ENCODE assay signal across 21 mouse cellular contexts in the genomic region with DNA sequence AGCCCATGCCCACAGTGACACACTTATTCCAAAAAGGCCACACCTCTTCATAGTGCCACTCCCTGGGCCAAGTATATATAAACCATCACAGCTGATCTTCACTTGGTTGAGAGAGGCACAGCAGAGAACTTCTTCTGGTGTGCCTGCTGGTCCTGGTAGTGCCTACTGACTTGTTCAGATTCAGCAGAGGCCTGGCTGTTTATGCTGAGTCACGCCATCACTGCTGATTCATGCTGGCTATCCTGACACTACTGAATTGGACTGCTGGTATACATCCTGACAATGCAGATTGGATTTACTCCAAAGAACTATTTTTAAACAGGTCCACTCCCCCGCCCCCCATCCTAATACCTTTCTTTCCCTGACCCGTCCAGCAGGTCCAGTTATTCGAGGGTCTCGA. TPM values are rescaled to one million over a fixed set of nuclear protein-coding genes. Genes with fewer than 3 reads are reported as not detected.
DNase-seq lines count a peak whose midpoint lies in the region; ATAC-seq and TF ChIP-seq lines count a peak whose summit lies in the region.
"Had no signal": no experiment of that assay in that cellular context is flagged by ENCODE, and none has a peak within 500 bp of the region (broad histone marks: within the 10 kb centered on the region; RNA-seq: fewer than 3 reads in every experiment).

No protein-coding gene starts in this region.

- whole genome bisulfite sequencing in liver, embryonic 11.5 days: 89% methylated on average over 5 of the region's 5 CpGs
- WGBS in liver, postnatal 0 days (ENCODE audit: insufficient replicate concordance): 76% methylated on average over 5 of the region's 5 CpGs

- TF ChIP-seq CTCF in liver, postnatal 0 days (IDR thresholded peaks at IDR 0.05; ENCODE audit: low read depth): no peak
- TF ChIP-seq CTCF in left cerebral cortex, adult 2 months (IDR thresholded peaks at IDR 0.05): no peak

- TF ChIP-seq EP300 in liver, postnatal 0 days (IDR thresholded peaks at IDR 0.05; ENCODE audit: low read depth): no peak

- H3K9ac ChIP-seq in liver, embryonic 11.5 days (ENCODE audit: low read depth, low read length): no peak overlapping the region
- H3K9ac ChIP-seq in ES-E14 (ENCODE audit: insufficient read depth, low read depth, low read length, poor library complexity, severe bottlenecking): no peak overlapping the region
- no peak overlapping the region for H3K9ac ChIP-seq in liver, postnatal 0 days (replicated peaks)
- H3K9ac ChIP-seq: forebrain, embryonic 15.5 days; limb, embryonic 15.5 days; neural tube, embryonic 12.5 days had no signal

- no peak overlapping the region for H3K4me3 ChIP-seq in liver, embryonic 11.5 days (ENCODE audit: low read depth, low read length)
- no peak overlapping the region for H3K4me3 ChIP-seq in ES-E14 (ENCODE audit: insufficient read depth in 1 of 2, low read depth in 1 of 2, low read length in 2 of 2, poor library complexity in 1 of 2, severe bottlenecking in 1 of 2)
- H3K4me3 ChIP-seq in liver, postnatal 0 days (ENCODE audit: low read depth, low read length): no peak overlapping the region
- H3K4me3 ChIP-seq in left cerebral cortex, adult 2 months: no peak overlapping the region
- H3K4me3 ChIP-seq: embryonic facial prominence, embryonic 10.5 days; erythroblast, embryonic 14.5 days; forebrain, embryonic 15.5 days; limb, embryonic 15.5 days; neural tube, embryonic 12.5 days had no signal

- no peak overlapping the region for H3K27ac ChIP-seq in liver, embryonic 11.5 days (ENCODE audit: low read depth, low read length)
- H3K27ac ChIP-seq in ES-E14 (ENCODE audit: insufficient read depth, low read depth, low read length, poor library complexity, severe bottlenecking): no peak overlapping the region; the same call in 1 of the 2 replicates
- H3K27ac ChIP-seq in liver, postnatal 0 days (ENCODE audit: low read depth): no peak overlapping the region
- H3K27ac ChIP-seq in left cerebral cortex, adult 2 months: no peak overlapping the region
- H3K27ac ChIP-seq: embryonic facial prominence, embryonic 10.5 days; forebrain, embryonic 15.5 days; limb, embryonic 15.5 days; neural tube, embryonic 12.5 days had no signal

- in situ Hi-C loops in ES-E14 (cut with MboI; ENCODE audit: low sequenced_read_pairs in 2 of 2, unreplicated experiment in 2 of 2): no loop called here

- H3K4me1 ChIP-seq in liver, embryonic 11.5 days (replicated peaks; ENCODE audit: control insufficient read depth, insufficient read depth, low read length): no peaks in the 10 kb centered on the region
- 0 out of 4 replicates have a peak, but pooled peaks cover 0 to under 1% of the 10 kb centered on the region in 2 experiments for H3K4me1 ChIP-seq in ES-E14 (ENCODE audit: control insufficient read depth in 2 of 2, insufficient read depth in 2 of 2, low read length in 2 of 2, poor library complexity in 1 of 2)
- H3K4me1 ChIP-seq in liver, postnatal 0 days (ENCODE audit: insufficient read depth): no peaks in the 10 kb centered on the region
- H3K4me1 ChIP-seq: embryonic facial prominence, embryonic 10.5 days; forebrain, embryonic 15.5 days; limb, embryonic 15.5 days; neural tube, embryonic 12.5 days had no signal

- intact Hi-C loops in left cerebral cortex, adult 2 months (cut with DNase I): no loop called here

- no peak overlapping the region for H3K4me2 ChIP-seq in liver, embryonic 11.5 days
- no peak overlapping the region for H3K4me2 ChIP-seq in liver, postnatal 0 days (ENCODE audit: low read depth, low read length)
- H3K4me2 ChIP-seq: forebrain, embryonic 15.5 days; limb, embryonic 15.5 days; neural tube, embryonic 12.5 days had no signal

- H3K9me3 ChIP-seq in liver, embryonic 11.5 days (ENCODE audit: control insufficient read depth, low read length): no peaks in the 10 kb centered on the region
- H3K9me3 ChIP-seq in ES-E14 (ENCODE audit: control insufficient read depth, insufficient read depth, low read depth, low read length): no peaks in the 10 kb centered on the region
- H3K9me3 ChIP-seq in liver, postnatal 0 days (ENCODE audit: low read length): no peaks in the 10 kb centered on the region
- H3K9me3 ChIP-seq: embryonic facial prominence, embryonic 10.5 days; forebrain, embryonic 15.5 days; limb, embryonic 15.5 days; neural tube, embryonic 12.5 days had no signal

- no peaks in the 10 kb centered on the region for H3K27me3 ChIP-seq in liver, embryonic 11.5 days (replicated peaks; ENCODE audit: control insufficient read depth, insufficient read depth, low read length)
- no peaks in the 10 kb centered on the region for H3K27me3 ChIP-seq in liver, postnatal 0 days (ENCODE audit: insufficient read depth, low read length)
- H3K27me3 ChIP-seq: forebrain, embryonic 15.5 days; limb, embryonic 15.5 days; neural tube, embryonic 12.5 days; Patski had no signal

- H3K36me3 ChIP-seq in liver, embryonic 11.5 days (ENCODE audit: control insufficient read depth, insufficient read depth, low read length): no peaks in the 10 kb centered on the region
- no peaks in the 10 kb centered on the region for H3K36me3 ChIP-seq in ES-E14 (ENCODE audit: control insufficient read depth, insufficient read depth, low read length, poor library complexity, severe bottlenecking)
- H3K36me3 ChIP-seq in liver, postnatal 0 days (replicated peaks; ENCODE audit: insufficient read depth, low read length): no peaks in the 10 kb centered on the region
- H3K36me3 ChIP-seq: embryonic facial prominence, embryonic 10.5 days; forebrain, embryonic 15.5 days; limb, embryonic 15.5 days; neural tube, embryonic 12.5 days had no signal

- no peak for ATAC-seq in liver, embryonic 11.5 days (replicated peaks; ENCODE audit: low FRiP score)
- ATAC-seq in liver, postnatal 0 days: peak; percentile 51
- ATAC-seq: CD4-positive, CD25-positive, alpha-beta regulatory T cell, adult 4 months; forebrain, embryonic 15.5 days; Patski had no signal

- DNase-seq in liver (peak; percentile 78), ES-E14 (ENCODE audit: low read depth, low spot score) (no peak)
- DNase-seq in liver, embryonic 11.5 days (ENCODE audit: low spot score): no peak
- DNase-seq in c-Kit-positive CD71-positive TER-119-negative erythroid progenitor cells, embryonic 14.5 days (ENCODE audit: low read depth): peak; percentile 11
- DNase-seq in liver, postnatal 0 days: peak; percentile 34
- no peak for DNase-seq in neural tube, embryonic 10.5 days (ENCODE audit: extremely low spot score, low spot score)
- DNase-seq in left cerebral cortex, adult 2 months (ENCODE audit: extremely low spot score in 1 of 2, low spot score in 2 of 2): no peak
- DNase-seq: cerebellum, adult 18-20 months; cerebellum, postnatal 36 days; kidney, adult 9 months; kidney, postnatal 4 days; lung, postnatal 14 days; right cerebral cortex, postnatal 25 days; thymus, postnatal 36 days had no signal

TF ChIP-seq in ES-E14, 5 proteins besides CTCF, POLR2A, EP300 and RAD21:
- no peak for TF ChIP-seq ZNF384 (IDR thresholded peaks at IDR 0.05; ENCODE audit: low read depth, low read length)
- TF ChIP-seq MAFK (IDR thresholded peaks at IDR 0.05; ENCODE audit: insufficient read depth, low read depth, low read length): peak; percentile 68
- TF ChIP-seq ZC3H11A (IDR thresholded peaks at IDR 0.05; ENCODE audit: borderline replicate concordance, low read depth, low read length): no peak

RNA-seq across cellular contexts. Expression of gene Bag3, which starts 28.9 kb away (rescaled TPM):
- polyA plus RNA-seq in liver, embryonic 11.5 days (2014; fragmentation: Nextera tagmentation; extraction: Ambion mirVana): 10.3 and 12.5 TPM in 2 replicates
- total RNA-seq in ES-E14 (2012; rRNA removed): 6.3 and 13.6 TPM in 2 replicates
- 3.6 and 3.7 TPM in 2 replicates for polyA plus RNA-seq in liver, postnatal 0 days (2015; fragmentation: Nextera tagmentation; extraction: Ambion mirVana)
- total RNA-seq in left cerebral cortex, adult 2 months (2021): 1 to 10 TPM; 7.8 to 8.0 TPM

RNA-seq across cellular contexts. Expression of gene Tial1, which starts 33.0 kb away (rescaled TPM):
- polyA plus RNA-seq in liver, embryonic 11.5 days (2014; fragmentation: Nextera tagmentation; extraction: Ambion mirVana): 34.0 and 34.8 TPM in 2 replicates
- total RNA-seq in ES-E14 (2012; rRNA removed): 73.2 and 73.7 TPM in 2 replicates
- 10.2 and 11.5 TPM in 2 replicates for polyA plus RNA-seq in liver, postnatal 0 days (2015; fragmentation: Nextera tagmentation; extraction: Ambion mirVana)
- 100 to 1,000 TPM; 106 to 109 TPM for total RNA-seq in left cerebral cortex, adult 2 months (2021)

Comparison
In these comparisons a context has a peak if more than half of its experiments do, and no peak if none do; other contexts are left out.
1. DNase-seq: peak in liver (single experiment), c-Kit-positive CD71-positive TER-119-negative erythroid progenitor cells, embryonic 14.5 days (single experiment) and liver, postnatal 0 days (single experiment); none in liver, embryonic 11.5 days (single experiment), ES-E14 (single experiment), neural tube, embryonic 10.5 days (single experiment) and left cerebral cortex, adult 2 months (0 of 2).